Mouse (Mus musculus) lung, postnatal 0 days (tissue): ENCODE measurements around the gene Pitpnc1. TPM values are rescaled to one million over a fixed set of nuclear protein-coding genes. Genes with fewer than 3 reads are reported as not detected.

Experiments used
- ATAC-seq: fragments of 200-750 bp; cut with Nextera tagmentation; 2 replicates; pipeline ENCODE4 v1.8.0; 2017; ENCODE audit warnings: moderate library complexity
- DNase-seq: peaks from one replicate; pipeline ENCODE4 v3.0.0-alpha.2; 2016; ENCODE audit warnings: low spot score
- H3K27ac ChIP-seq: fragments of 300-500 bp; sonication (generic); 2 replicates; pipeline ENCODE4 v1.5.1; 2014; ENCODE audit warnings: antibody characterized with exemption, mild to moderate bottlenecking, low read length, mixed read lengths
- H3K27me3 ChIP-seq: fragments of 300-500 bp; sonication (generic); replicated peaks from 2 replicates; pipeline ENCODE4 v1.6.1; 2014; ENCODE audit warnings: low read length, mixed read lengths; ENCODE audit not compliant: insufficient read depth
- H3K36me3 ChIP-seq: fragments of 300-500 bp; sonication (generic); 2 replicates; pipeline ENCODE4 v1.6.1; 2014; ENCODE audit warnings: low read length, mixed read lengths; ENCODE audit not compliant: insufficient read depth
- H3K4me1 ChIP-seq: fragments of 300-500 bp; sonication (generic); 2 replicates; pipeline ENCODE4 v1.6.1; 2014; ENCODE audit warnings: antibody characterized with exemption, low read depth, low read length, mixed read lengths; ENCODE audit not compliant: insufficient read depth
- H3K4me2 ChIP-seq: fragments of 300-500 bp; sonication (generic); replicated peaks from 2 replicates; pipeline ENCODE4 v1.6.1; 2014; ENCODE audit warnings: low read depth, mild to moderate bottlenecking, low read length, moderate library complexity, mixed read lengths
- H3K4me3 ChIP-seq: fragments of 300-500 bp; sonication (generic); 2 replicates; pipeline ENCODE4 v1.5.1; 2014; ENCODE audit warnings: low read depth, low read length
- H3K9ac ChIP-seq: fragments of 300-500 bp; sonication (generic); replicated peaks from 2 replicates; pipeline ENCODE4 v1.6.1; 2014; ENCODE audit warnings: low read depth, mild to moderate bottlenecking
- H3K9me3 ChIP-seq: fragments of 300-500 bp; sonication (generic); 2 replicates; pipeline ENCODE4 v1.6.1; 2016; ENCODE audit warnings: low read length, mixed read lengths
- CTCF ChIP-seq: IDR thresholded peaks from 2 replicates; pipeline ENCODE4 v1.5.1; 2016; ENCODE audit warnings: antibody characterized with exemption, mild to moderate bottlenecking
- EP300 ChIP-seq: IDR thresholded peaks from 2 replicates; pipeline ENCODE4 v1.6.1; 2016; ENCODE audit warnings: antibody characterized with exemption, mild to moderate bottlenecking, control low read depth
- WGBS: fragments of 180-500 bp; shearing (Covaris S2); extraction: QIAGEN DNeasy Blood & Tissue Kit; methylation state at CpG from one replicate; pipeline ENCODE4 v1.1.7; 2014; 5-methylcytosine and 5-hydroxymethylcytosine counted together
- polyA plus RNA-seq: library from polyadenylated mRNA; unstranded; fragments of >200 nt; fragmentation: Nextera tagmentation; extraction: Ambion mirVana; gene quantifications from 2 replicates; pipeline ENCODE4 v1.2.1, GENCODE M21; 2015

Gene Pitpnc1
- polyA plus RNA-seq, 1 experiment from 2014 or later = 16.3 TPM

DNA sequence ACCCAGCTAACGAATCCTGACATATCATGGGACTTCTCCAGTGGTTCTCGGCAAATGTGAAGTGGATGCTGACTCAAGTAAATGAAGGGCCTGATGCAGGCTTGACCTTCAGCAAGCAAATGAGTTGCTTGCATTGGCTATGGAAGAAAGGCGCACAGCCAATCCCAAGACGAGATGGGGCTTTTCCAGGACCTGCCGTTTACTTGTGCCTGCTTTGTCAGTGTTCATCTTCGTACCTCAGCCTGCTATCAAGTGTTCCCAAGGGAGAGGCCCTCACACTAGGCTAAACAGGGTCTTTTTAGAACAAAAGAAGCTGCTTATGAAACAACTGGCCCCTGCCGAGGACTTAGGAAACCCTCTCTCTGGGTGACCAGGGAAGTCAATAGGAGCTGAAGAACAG lies 120.7 kb downstream of the Pitpnc1 start:
- no peak overlapping the region for H3K4me2 ChIP-seq
- no peak overlapping the region for H3K9ac ChIP-seq
- no peak overlapping the region for H3K27ac ChIP-seq
- H3K27me3 ChIP-seq = no peaks in the 10 kb centered on the region
- H3K4me3 ChIP-seq = no peak overlapping the region
- no peaks in the 10 kb centered on the region for H3K36me3 ChIP-seq
- H3K4me1 ChIP-seq = no peaks in the 10 kb centered on the region
- WGBS = 88% methylated on average over 7 of the region's 7 CpGs
- no peaks in the 10 kb centered on the region for H3K9me3 ChIP-seq
- TF ChIP-seq CTCF (no peak), EP300 (no peak)
- DNase-seq (no peak), ATAC-seq (no peak)

GRCm38 (mm10) chr11:107343031-107343430 lies 127.5 kb downstream of the Pitpnc1 start:
- DNase-seq = peak; percentile 46
- no peaks in the 10 kb centered on the region for H3K27me3 ChIP-seq
- no peaks in the 10 kb centered on the region for H3K36me3 ChIP-seq
- no peaks in the 10 kb centered on the region for H3K9me3 ChIP-seq
- H3K4me2 ChIP-seq = no peak overlapping the region
- peaks cover 12% of the 10 kb centered on the region for H3K4me1 ChIP-seq
- TF ChIP-seq EP300 = no peak
- TF ChIP-seq CTCF = no peak
- peak; percentile 9; the same call in 1 of the 2 replicates for ATAC-seq
- 64% methylated on average over 4 of the region's 4 CpGs for WGBS
- H3K27ac ChIP-seq = no peak overlapping the region
- H3K9ac ChIP-seq = no peak overlapping the region
- H3K4me3 ChIP-seq = no peak overlapping the region

GRCm38 (mm10) chr11:107342432-107342831 lies 128.1 kb downstream of the Pitpnc1 start:
- no peak overlapping the region for H3K4me2 ChIP-seq
- WGBS = 89% methylated on average over 1 of the region's 1 CpGs
- ATAC-seq = no peak

GRCm38 (mm10) chr11:107341293-107341692 lies 129.2 kb downstream of the Pitpnc1 start:
- TF ChIP-seq CTCF (no peak), EP300 (0 out of 2 replicates have a peak, but pooled peaks have one; percentile 12)
- H3K9me3 ChIP-seq = no peaks in the 10 kb centered on the region
- H3K9ac ChIP-seq = no peak overlapping the region
- WGBS = 12% methylated on average over 15 of the region's 15 CpGs
- DNase-seq = peak; percentile 82
- no peak overlapping the region for H3K4me2 ChIP-seq
- H3K4me1 ChIP-seq = peaks cover 20% of the 10 kb centered on the region
- no peaks in the 10 kb centered on the region for H3K27me3 ChIP-seq
- H3K27ac ChIP-seq = peak overlapping the region; percentile 40; the same call in 1 of the 2 replicates
- peak; percentile 89 for ATAC-seq
- H3K36me3 ChIP-seq = no peaks in the 10 kb centered on the region
- H3K4me3 ChIP-seq = no peak overlapping the region

More at GRCm38 (mm10) chr11:107342432-107342831, 128.1 kb downstream of the Pitpnc1 start:
- TF ChIP-seq EP300 (no peak), CTCF (no peak)
- H3K4me1 ChIP-seq = peaks cover 16% of the 10 kb centered on the region
- H3K36me3 ChIP-seq = no peaks in the 10 kb centered on the region
- H3K9ac ChIP-seq = no peak overlapping the region
- no peak overlapping the region for H3K4me3 ChIP-seq
- DNase-seq = no peak
- no peaks in the 10 kb centered on the region for H3K27me3 ChIP-seq
- no peaks in the 10 kb centered on the region for H3K9me3 ChIP-seq
- H3K27ac ChIP-seq = peak overlapping the region; percentile 40

DNA sequence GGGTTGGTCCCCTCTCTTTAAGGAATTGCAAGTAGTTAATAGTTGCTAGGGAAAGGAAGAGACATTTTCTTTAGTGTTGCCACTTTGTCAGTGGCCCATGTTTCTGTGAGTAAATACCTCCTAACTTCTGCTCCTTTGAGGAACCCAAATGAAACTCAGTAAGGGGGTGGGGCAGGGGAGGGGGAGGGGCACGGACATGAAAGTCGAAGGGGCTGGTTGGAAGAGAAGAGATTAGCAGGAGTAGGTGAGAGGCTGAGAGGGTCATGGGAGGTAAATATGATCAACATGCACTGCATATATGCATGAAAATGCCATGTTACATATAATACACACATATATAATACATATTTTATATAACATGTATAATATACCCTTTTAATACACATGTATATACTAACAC lies 129.7 kb downstream of the Pitpnc1 start:
- 4% methylated on average over 2 of the region's 2 CpGs for WGBS
- H3K4me3 ChIP-seq = no peak overlapping the region
- no peak overlapping the region for H3K9ac ChIP-seq
- DNase-seq (no peak), ATAC-seq (no peak)
- no peaks in the 10 kb centered on the region for H3K36me3 ChIP-seq
- no peaks in the 10 kb centered on the region for H3K9me3 ChIP-seq
- peaks cover 20% of the 10 kb centered on the region for H3K4me1 ChIP-seq
- no peaks in the 10 kb centered on the region for H3K27me3 ChIP-seq
- H3K4me2 ChIP-seq = no peak overlapping the region
- H3K27ac ChIP-seq = no peak overlapping the region
- TF ChIP-seq CTCF (no peak), EP300 (no peak)

- Histone ChIP-seq H3K4me2 (no peak overlapping the region), H3K36me3 (no peaks in the 10 kb centered on the region), H3K9ac (no peak overlapping the region), H3K27ac (no peak overlapping the region), H3K9me3 (no peaks in the 10 kb centered on the region), H3K4me1 (peaks cover 20% of the 10 kb centered on the region), H3K27me3 (no peaks in the 10 kb centered on the region), H3K4me3 (no peak overlapping the region)
- 63% methylated on average over 7 of the region's 7 CpGs for WGBS
- no peak for TF ChIP-seq CTCF
- no peak for TF ChIP-seq EP300
- peak; percentile 42 for DNase-seq
- no peak for ATAC-seq
Measured at GRCm38 (mm10) chr11:107339224-107339805, 131.2 kb downstream of the Pitpnc1 start.
